Mouse (Mus musculus): ENCODE data around the gene Poc5. TPM values are rescaled to one million over a fixed set of nuclear protein-coding genes. Genes with fewer than 3 reads are reported as not detected.

Gene Poc5
- polyA plus RNA-seq, 1 experiment from 2014 or later, result 17.8 TPM

DNA sequence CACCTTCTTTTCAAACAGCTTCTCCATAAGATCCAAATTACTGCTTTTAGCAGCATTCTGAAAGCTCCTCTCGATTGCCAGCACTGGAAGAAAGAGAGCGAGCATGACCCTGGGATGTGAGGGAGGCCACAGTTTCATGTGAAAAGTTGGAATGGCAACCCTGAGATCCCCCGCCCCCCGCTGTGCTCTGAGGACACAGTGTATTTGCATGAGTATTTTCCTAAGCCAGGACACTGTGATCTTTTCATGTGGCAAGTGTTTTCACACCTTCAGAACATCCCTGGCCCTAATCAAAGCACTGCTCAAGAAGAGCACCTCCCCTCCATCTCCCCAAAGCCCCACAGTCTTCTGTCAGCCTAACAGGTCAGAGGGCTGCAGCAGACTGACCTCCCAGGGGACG, 77.2 kb downstream of the Poc5 start:
- H3K27ac ChIP-seq, result no peak overlapping the region
- no peaks in the 10 kb centered on the region for H3K4me1 ChIP-seq
- H3K4me3 ChIP-seq, result no peak overlapping the region
- DNase-seq (ENCODE audit: low spot score), result no peak
- no peaks in the 10 kb centered on the region for H3K9me3 ChIP-seq (replicated peaks)
- H3K27me3 ChIP-seq (ENCODE audit: low read depth, poor library complexity, severe bottlenecking), result no peaks in the 10 kb centered on the region
- no peaks in the 10 kb centered on the region for H3K36me3 ChIP-seq
- 41% methylated on average over 5 of the region's 5 CpGs for WGBS

Small RNAs within 50 kb of the gene (microRNA-seq; reads per million reads assigned to microRNA genes)
- gene Gm25213, result not detected

Other genes starting within 250 kb of the Poc5 start
- not detected in 2 replicates for gene Ankdd1b, start 82.9 kb downstream of the Poc5 start, polyA plus RNA-seq (2016; fragmentation: Nextera tagmentation; extraction: Ambion mirVana)
- not detected in 2 replicates for gene Gm17622, start 102.4 kb downstream of the Poc5 start, polyA plus RNA-seq (2016; fragmentation: Nextera tagmentation; extraction: Ambion mirVana)
- 7.5 and 9.1 TPM in 2 replicates for gene Polk, start 154.3 kb downstream of the Poc5 start, polyA plus RNA-seq (2016; fragmentation: Nextera tagmentation; extraction: Ambion mirVana)
- 4.9 and 6.9 TPM in 2 replicates for gene Col4a3bp, start 154.3 kb downstream of the Poc5 start, polyA plus RNA-seq (2016; fragmentation: Nextera tagmentation; extraction: Ambion mirVana)